Mouse (Mus musculus) embryonic fibroblast, embryonic 13.5 days (primary cell): ENCODE data around the gene Zfp553.

ENCODE experiments used
- CTCF ChIP-seq: IDR thresholded peaks from 2 replicates; pipeline ENCODE4 v1.5.1; 2011; ENCODE audit warnings: mild to moderate bottlenecking, control low read depth, low read length, moderate library complexity, borderline replicate concordance; ENCODE audit not compliant: insufficient read depth
- POLR2A ChIP-seq: IDR thresholded peaks from 2 replicates; pipeline ENCODE4 v1.6.1; 2011; ENCODE audit warnings: low read depth, mild to moderate bottlenecking, control low read depth, low read length, moderate library complexity

GRCm38 (mm10) chr7:127211014-127211745 is 21.7 kb upstream of the Zfp553 start:
- TF ChIP-seq POLR2A (no peak), CTCF (no peak)
